Mouse (Mus musculus): ENCODE measurements around the gene Lpgat1. TPM values are rescaled to one million over a fixed set of nuclear protein-coding genes. Genes with fewer than 3 reads are reported as not detected.
A peak's percentile ranks its signal among the peaks of the same experiment; 100 is the strongest.

Gene Lpgat1
- polyA plus RNA-seq, 1 experiment from 2014 or later, result 47.8 TPM

DNA sequence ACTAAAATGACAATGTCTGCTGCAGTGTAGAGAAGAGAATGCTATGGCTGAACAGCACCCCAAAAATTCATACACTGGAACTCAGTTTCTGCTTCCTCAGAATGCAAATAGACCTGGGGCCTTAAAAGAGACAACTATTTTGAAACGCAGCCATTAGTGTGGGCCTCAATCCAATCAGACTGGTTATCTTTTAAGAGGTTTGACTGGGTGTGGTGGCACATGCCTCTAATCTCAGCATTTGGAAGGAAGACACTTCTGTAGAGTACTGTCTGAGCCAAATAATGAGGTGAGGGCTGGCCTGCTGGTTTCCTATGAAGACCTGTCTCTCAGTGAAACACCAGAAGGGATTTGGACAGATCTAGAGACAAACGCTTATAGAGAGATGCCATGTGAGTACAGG lies 2.5 kb upstream of the Lpgat1 start:
- no peak overlapping the region for H3K4me3 ChIP-seq
- no peak overlapping the region for H3K4me2 ChIP-seq (replicated peaks)
- ATAC-seq (ENCODE audit: low FRiP score), result no peak
- no peaks in the 10 kb centered on the region for H3K27me3 ChIP-seq
- WGBS, result 84% methylated on average over 2 of the region's 2 CpGs
- no peak overlapping the region for H3K9ac ChIP-seq
- H3K36me3 ChIP-seq, result no peaks in the 10 kb centered on the region
- no peak overlapping the region for H3K27ac ChIP-seq
- peaks cover 9% of the 10 kb centered on the region for H3K4me1 ChIP-seq
- no peaks in the 10 kb centered on the region for H3K9me3 ChIP-seq (replicated peaks)

DNA sequence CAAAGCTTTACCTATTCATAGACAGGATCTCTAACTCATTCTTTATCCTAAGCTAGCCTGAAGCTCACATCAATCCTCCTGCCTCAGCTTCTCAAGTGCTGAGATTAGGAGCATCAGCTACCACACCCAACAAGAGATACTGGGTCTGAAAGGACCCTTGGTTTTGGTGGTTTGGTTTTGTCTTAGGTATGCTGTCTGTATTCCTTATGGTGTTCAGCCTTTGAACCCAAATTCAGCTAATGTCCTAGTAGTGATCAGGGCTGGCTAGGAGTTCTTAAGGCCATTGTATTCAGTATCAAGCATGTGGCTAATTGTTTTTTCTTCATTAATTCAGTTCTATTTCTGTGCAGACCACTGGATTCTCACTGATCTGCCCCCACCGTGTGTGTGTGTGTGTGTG lies 493 bp upstream of the Lpgat1 start:
- Histone ChIP-seq H3K4me3 (peak overlapping the region; percentile 95), H3K4me1 (peaks cover 24% of the 10 kb centered on the region), H3K27me3 (no peaks in the 10 kb centered on the region), H3K27ac (peak overlapping the region; percentile 96), H3K36me3 (no peaks in the 10 kb centered on the region), H3K4me2 (replicated peaks) (peak overlapping the region; percentile 87), H3K9me3 (replicated peaks) (no peaks in the 10 kb centered on the region), H3K9ac (peak overlapping the region; percentile 97)
- peak; percentile 24; the same call in 1 of the 2 replicates for ATAC-seq (ENCODE audit: low FRiP score)
- WGBS, result 6% methylated on average over 1 of the region's 1 CpGs

DNA sequence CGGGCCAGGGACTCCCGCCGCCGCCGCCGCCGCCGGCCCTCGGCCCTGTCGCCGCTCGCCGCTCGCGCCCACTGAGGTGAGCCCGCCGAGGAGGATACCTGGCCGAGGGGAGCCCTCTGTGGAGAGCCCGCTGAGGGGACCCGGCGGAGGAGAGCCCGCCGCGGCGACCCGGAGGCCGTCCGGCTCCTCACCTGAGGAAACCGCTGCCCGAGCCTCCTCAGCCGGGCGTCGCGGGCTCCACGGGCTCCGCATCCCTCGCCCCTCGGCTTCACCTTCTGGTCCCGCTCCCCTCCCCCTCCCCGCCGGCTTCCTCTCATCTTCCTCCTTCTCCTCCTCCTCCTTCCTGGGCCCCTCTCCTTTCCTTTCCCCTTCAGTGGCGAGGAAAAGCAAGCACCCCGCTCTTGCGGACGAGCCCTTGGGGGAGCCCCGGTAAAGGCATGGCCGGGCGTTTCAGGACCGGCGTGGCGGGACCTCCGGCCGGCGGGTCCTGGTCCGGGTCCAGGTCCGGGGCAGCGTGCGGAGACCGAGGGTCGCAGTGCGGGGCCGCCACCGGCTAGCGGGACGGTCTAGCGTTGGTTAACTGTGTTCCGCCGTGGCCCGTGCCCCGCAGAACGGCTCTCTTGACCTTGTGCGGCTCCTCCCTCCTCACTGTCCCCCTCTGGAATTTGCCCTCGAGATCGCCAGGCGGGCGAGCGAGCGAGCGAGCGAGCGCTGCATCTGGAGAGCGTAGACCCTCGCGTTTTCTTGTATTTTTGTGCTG lies 1.1 kb downstream of the Lpgat1 start:
- peak; percentile 46 for ATAC-seq (ENCODE audit: low FRiP score)
- Histone ChIP-seq H3K36me3 (peaks cover 4% of the 10 kb centered on the region), H3K4me1 (peaks cover 24% of the 10 kb centered on the region), H3K9ac (peak overlapping the region; percentile 97), H3K27me3 (no peaks in the 10 kb centered on the region), H3K4me3 (peak overlapping the region; percentile 95), H3K9me3 (replicated peaks) (no peaks in the 10 kb centered on the region), H3K27ac (peak overlapping the region; percentile 96), H3K4me2 (replicated peaks) (peak overlapping the region; percentile 87)
- WGBS, result 2% methylated on average over 69 of the region's 84 CpGs

DNA sequence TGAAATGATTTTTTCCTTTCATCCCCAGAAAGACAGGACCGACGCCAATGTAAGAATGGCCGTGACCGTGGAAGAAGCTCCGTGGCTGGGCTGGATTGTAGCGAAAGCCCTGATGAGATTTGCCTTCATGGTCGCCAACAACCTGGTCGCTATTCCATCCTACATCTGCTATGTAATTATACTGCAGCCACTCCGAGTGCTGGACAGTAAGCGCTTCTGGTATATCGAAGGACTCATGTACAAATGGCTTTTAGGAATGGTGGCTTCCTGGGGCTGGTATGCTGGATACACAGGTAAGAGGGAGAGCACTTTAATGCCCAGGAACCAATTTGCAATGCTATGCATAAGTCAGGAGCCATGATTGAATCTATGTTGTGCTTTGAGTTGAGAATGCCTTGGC lies 1.7 kb downstream of the Lpgat1 start:
- 12% methylated on average over 11 of the region's 11 CpGs for WGBS
- peak overlapping the region; percentile 87 for H3K4me2 ChIP-seq (replicated peaks)
- no peaks in the 10 kb centered on the region for H3K9me3 ChIP-seq (replicated peaks)
- H3K9ac ChIP-seq, result peak overlapping the region; percentile 97
- H3K27me3 ChIP-seq, result no peaks in the 10 kb centered on the region
- no peak for ATAC-seq (ENCODE audit: low FRiP score)
- peak overlapping the region; percentile 95 for H3K4me3 ChIP-seq
- peaks cover 7% of the 10 kb centered on the region for H3K36me3 ChIP-seq
- peaks cover 24% of the 10 kb centered on the region for H3K4me1 ChIP-seq
- peak overlapping the region; percentile 96 for H3K27ac ChIP-seq

DNA sequence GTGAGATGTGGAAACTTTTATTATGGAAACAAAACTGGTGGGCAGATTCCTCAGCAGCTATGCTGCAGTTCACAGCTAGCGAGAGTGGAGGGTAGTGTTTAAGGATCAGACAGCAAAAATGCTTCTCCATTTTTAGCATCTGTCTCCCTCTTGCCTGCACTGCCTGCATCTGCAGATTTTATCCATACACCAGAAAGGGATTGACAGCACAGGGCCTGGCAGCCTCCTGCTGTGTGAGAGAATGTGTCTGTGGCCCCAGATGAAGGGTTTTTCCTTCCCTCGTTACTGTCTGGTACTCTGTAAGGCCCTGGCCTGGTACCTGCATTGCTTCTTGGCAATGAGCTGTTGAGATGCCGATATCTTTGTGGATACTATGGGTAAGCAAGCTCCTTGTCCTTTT lies 2.8 kb downstream of the Lpgat1 start:
- Histone ChIP-seq H3K4me1 (peaks cover 24% of the 10 kb centered on the region), H3K27me3 (no peaks in the 10 kb centered on the region), H3K4me3 (peak overlapping the region; percentile 1), H3K4me2 (replicated peaks) (peak overlapping the region; percentile 87), H3K9me3 (replicated peaks) (no peaks in the 10 kb centered on the region), H3K27ac (no peak overlapping the region), H3K36me3 (peaks cover 12% of the 10 kb centered on the region), H3K9ac (peak overlapping the region; percentile 53; the same call in 1 of the 2 replicates)
- 60% methylated on average over 3 of the region's 3 CpGs for WGBS
- no peak for ATAC-seq (ENCODE audit: low FRiP score)

DNA sequence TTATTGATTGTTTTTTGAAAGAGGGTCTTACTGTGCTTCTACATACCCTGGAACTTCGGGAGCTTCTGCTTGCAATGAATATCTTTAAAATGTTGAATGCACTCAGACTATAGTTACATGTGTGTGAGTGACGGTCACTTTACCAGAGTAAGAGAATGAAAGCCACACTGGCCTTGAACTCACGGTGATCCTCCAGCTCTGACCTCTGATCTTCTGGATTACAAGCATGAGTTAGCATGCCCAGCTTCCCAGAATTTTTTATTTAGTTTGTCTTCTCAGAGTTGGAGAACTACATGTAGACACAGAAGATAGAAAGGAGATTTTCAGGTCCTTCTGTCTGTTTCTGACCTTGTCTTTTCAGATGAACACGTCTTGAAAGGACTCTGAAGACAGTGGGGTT lies 5.1 kb downstream of the Lpgat1 start:
- ATAC-seq (ENCODE audit: low FRiP score), result no peak
- Histone ChIP-seq H3K9ac (no peak overlapping the region), H3K4me3 (no peak overlapping the region), H3K27ac (no peak overlapping the region), H3K27me3 (no peaks in the 10 kb centered on the region), H3K9me3 (replicated peaks) (no peaks in the 10 kb centered on the region), H3K36me3 (peaks cover 15% of the 10 kb centered on the region), H3K4me1 (peaks cover 19% of the 10 kb centered on the region), H3K4me2 (replicated peaks) (no peak overlapping the region)
- WGBS, result 74% methylated on average over 4 of the region's 4 CpGs

DNA sequence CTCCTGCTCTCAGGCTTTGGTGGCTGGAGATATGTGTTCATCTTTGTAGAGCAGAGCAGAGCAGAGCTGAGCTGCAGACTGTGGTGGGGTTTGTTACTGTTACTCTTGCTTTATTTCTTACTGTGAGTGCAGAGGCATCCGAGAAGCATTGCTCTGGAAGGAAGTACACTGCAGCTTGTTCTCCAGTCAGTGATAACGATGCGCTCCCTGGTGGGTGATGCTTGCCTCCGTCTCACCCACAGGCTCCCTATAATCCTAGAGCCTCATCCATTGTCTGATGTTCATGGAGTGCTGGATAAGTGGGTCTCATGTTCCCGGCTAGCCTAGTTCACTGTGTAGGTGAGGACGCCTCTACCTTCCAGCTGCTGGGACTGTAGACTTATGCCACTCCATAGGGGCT lies 6.0 kb downstream of the Lpgat1 start:
- 79% methylated on average over 6 of the region's 6 CpGs for WGBS
- no peak for ATAC-seq (ENCODE audit: low FRiP score)
- Histone ChIP-seq H3K4me2 (replicated peaks) (no peak overlapping the region), H3K36me3 (peaks cover 15% of the 10 kb centered on the region), H3K9ac (no peak overlapping the region), H3K27me3 (no peaks in the 10 kb centered on the region), H3K27ac (no peak overlapping the region), H3K4me3 (no peak overlapping the region), H3K9me3 (replicated peaks) (no peaks in the 10 kb centered on the region), H3K4me1 (peaks cover 19% of the 10 kb centered on the region)

DNA sequence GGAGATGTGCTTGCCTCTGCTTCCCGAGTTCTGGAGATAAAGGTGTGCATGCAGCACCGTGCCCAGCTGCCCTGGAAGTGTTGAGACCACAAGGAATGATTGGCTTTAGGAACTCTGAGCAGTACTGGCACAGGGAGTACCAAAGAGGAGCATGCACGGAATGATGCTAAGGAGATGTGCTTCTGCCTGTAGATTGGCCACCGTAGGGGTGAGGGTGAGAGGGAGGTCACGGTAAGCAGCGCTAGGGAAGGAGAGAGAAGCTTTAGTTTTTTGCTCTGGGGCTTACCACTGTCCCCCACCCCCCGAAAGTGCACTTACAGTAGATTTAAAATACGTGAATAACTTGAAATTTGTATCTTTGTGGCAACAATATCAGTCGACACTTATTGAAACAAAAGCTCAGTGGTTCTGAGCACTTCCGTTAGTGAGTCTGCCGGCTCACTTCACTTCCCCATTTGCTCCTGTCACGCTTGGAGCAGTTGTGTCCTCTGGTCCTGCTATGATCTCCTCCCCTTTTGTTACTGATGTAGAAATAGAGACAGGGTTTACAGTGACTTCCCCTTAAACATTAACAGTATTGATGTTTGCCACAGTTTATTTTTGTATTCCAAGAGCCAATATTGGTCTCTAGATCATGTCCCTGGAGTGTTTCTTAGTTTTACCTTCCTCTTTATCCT lies 6.9 kb downstream of the Lpgat1 start:
- Histone ChIP-seq H3K36me3 (peaks cover 15% of the 10 kb centered on the region), H3K4me3 (no peak overlapping the region), H3K4me2 (replicated peaks) (no peak overlapping the region), H3K9me3 (replicated peaks) (no peaks in the 10 kb centered on the region), H3K27ac (no peak overlapping the region), H3K27me3 (no peaks in the 10 kb centered on the region), H3K9ac (0 out of 2 replicates have a peak overlapping the region, but pooled peaks have one; percentile 1), H3K4me1 (peaks cover 16% of the 10 kb centered on the region)
- no peak for ATAC-seq (ENCODE audit: low FRiP score)
- 80% methylated on average over 12 of the region's 12 CpGs for WGBS

DNA sequence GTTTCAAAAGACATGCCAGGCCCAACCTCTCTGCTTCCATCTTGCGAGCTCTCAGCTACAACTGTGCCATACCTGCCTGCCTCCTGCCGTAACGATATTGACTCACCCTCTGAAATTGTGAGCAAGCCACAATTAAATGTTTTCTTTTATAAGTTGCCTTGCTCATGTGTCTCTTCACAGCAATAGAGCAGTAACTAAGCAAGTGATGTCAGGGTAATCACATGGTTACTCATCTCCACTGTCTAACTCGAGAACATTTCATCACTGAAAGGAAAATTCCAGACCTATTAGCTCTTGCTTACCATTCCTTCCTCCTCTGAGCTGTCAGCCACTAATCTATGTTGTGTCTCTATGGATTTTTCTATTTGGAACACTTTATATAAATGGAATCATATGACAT lies 15.0 kb downstream of the Lpgat1 start:
- H3K4me1 ChIP-seq, result no peaks in the 10 kb centered on the region
- no peak overlapping the region for H3K9ac ChIP-seq
- peaks cover 5% of the 10 kb centered on the region; the same call in 1 of the 2 replicates for H3K36me3 ChIP-seq
- ATAC-seq (ENCODE audit: low FRiP score), result no peak
- no peak overlapping the region for H3K4me3 ChIP-seq
- H3K27ac ChIP-seq, result no peak overlapping the region
- H3K4me2 ChIP-seq (replicated peaks), result no peak overlapping the region
- 93% methylated on average over 4 of the region's 4 CpGs for WGBS
- no peaks in the 10 kb centered on the region for H3K27me3 ChIP-seq
- no peaks in the 10 kb centered on the region for H3K9me3 ChIP-seq (replicated peaks)

DNA sequence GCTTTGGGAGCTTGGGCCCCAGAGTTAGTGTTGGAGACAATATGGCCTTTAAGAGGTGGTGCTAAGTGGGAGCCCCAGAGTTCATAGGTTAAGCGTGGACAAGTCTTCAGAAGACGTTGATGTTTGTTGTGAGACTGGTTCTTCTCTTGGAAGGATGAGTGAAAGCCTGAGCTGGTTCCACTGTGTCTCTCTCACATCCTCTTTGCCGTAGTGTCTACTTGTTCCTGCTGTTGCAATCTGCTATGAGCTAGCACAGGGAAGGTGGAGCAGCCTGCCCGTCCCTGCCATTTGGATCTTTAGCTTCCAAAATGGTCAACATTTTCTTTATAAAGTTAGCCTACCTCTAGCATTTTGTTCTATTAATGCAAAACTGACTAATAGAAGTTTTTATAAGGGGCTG lies 16.2 kb downstream of the Lpgat1 start:
- H3K27ac ChIP-seq, result no peak overlapping the region
- H3K36me3 ChIP-seq, result peaks cover 4% of the 10 kb centered on the region; the same call in 1 of the 2 replicates
- H3K9ac ChIP-seq, result no peak overlapping the region
- H3K9me3 ChIP-seq (replicated peaks), result no peaks in the 10 kb centered on the region
- 95% methylated on average over 4 of the region's 4 CpGs for WGBS
- no peaks in the 10 kb centered on the region for H3K27me3 ChIP-seq
- no peak overlapping the region for H3K4me2 ChIP-seq (replicated peaks)
- ATAC-seq (ENCODE audit: low FRiP score), result no peak
- H3K4me1 ChIP-seq, result peaks cover 3% of the 10 kb centered on the region; the same call in 1 of the 2 replicates
- no peak overlapping the region for H3K4me3 ChIP-seq

DNA sequence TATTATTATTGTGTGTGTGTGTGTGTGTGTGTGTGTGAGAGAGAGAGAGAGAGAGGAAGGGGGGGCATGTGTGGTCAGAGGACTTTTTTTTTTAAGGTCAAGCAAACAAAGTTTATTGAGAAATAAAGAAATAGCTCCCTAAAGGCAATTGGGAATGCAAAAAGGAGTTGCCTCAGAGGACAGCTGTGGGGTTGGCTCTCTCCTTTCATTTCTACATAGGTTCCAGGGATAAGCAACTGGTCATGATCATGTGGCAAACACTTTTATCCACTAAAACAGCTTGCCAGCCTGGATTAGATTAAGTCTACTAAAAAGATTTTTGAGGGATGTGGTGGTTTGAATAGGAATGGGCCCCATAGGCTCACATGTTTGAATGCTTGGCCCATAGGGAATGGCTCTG lies 18.8 kb downstream of the Lpgat1 start:
- no peak overlapping the region for H3K9ac ChIP-seq

DNA sequence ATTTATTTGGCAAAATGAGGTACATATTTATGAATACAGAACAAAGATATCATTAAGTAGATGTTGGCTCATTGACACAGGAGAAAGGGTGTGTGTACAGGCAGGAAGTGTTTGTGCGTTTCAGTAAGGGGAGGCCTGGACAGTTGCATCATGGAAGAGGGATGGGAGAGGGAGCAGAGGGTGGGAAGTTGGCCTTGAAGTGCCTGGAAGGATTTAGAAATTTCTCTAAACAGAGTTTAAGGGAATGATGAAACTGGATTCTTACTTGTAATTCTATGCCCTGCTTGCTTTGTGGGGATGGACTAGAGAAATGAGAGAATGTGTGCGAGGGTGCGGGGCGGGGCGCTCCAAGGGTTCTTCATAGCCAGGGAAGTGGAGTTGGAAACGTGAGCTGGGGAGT lies 20.2 kb downstream of the Lpgat1 start:
- WGBS, result 88% methylated on average over 6 of the region's 6 CpGs

More for the DNA sequence above, 18.8 kb downstream of the Lpgat1 start:
- peaks cover 3% of the 10 kb centered on the region; the same call in 1 of the 2 replicates for H3K4me1 ChIP-seq
- ATAC-seq (ENCODE audit: low FRiP score), result no peak
- H3K4me3 ChIP-seq, result no peak overlapping the region
- no peaks in the 10 kb centered on the region for H3K9me3 ChIP-seq (replicated peaks)
- H3K27ac ChIP-seq, result no peak overlapping the region
- no peaks in the 10 kb centered on the region for H3K27me3 ChIP-seq
- H3K36me3 ChIP-seq, result peaks cover 4% of the 10 kb centered on the region; the same call in 1 of the 2 replicates
- H3K4me2 ChIP-seq (replicated peaks), result no peak overlapping the region

More for the DNA sequence above, 20.2 kb downstream of the Lpgat1 start:
- H3K4me1 ChIP-seq, result peaks cover 3% of the 10 kb centered on the region; the same call in 1 of the 2 replicates
- H3K4me3 ChIP-seq, result no peak overlapping the region
- H3K4me2 ChIP-seq (replicated peaks), result no peak overlapping the region
- H3K9me3 ChIP-seq (replicated peaks), result no peaks in the 10 kb centered on the region
- no peak for ATAC-seq (ENCODE audit: low FRiP score)
- H3K27me3 ChIP-seq, result no peaks in the 10 kb centered on the region
- H3K27ac ChIP-seq, result no peak overlapping the region
- no peak overlapping the region for H3K9ac ChIP-seq
- peaks cover 6% of the 10 kb centered on the region; the same call in 1 of the 2 replicates for H3K36me3 ChIP-seq

Measured in hindbrain, embryonic 12.5 days (tissue).